Mouse (Mus musculus) embryonic facial prominence, embryonic 15.5 days (tissue): ENCODE measurements around the gene Olfr299. TPM values are rescaled to one million over a fixed set of nuclear protein-coding genes. Genes with fewer than 3 reads are reported as not detected.

Experiments
- ATAC-seq: fragments of 200-750 bp; cut with Nextera tagmentation; 2 replicates; pipeline ENCODE4 v1.8.0; 2017; ENCODE audit warnings: low read depth, moderate TSS enrichment; ENCODE audit not compliant: insufficient number of reproducible peaks, low FRiP score, low TSS enrichment
- H3K27ac ChIP-seq: fragments of 300-500 bp; sonication (generic); replicated peaks from 2 replicates; pipeline ENCODE4 v1.5.1; 2015; ENCODE audit warnings: mild to moderate bottlenecking, inconsistent platforms
- H3K27me3 ChIP-seq: fragments of 300-500 bp; sonication (generic); 2 replicates; pipeline ENCODE4 v1.6.1; 2015; ENCODE audit warnings: inconsistent platforms
- H3K36me3 ChIP-seq: fragments of 300-500 bp; sonication (generic); 2 replicates; pipeline ENCODE4 v1.6.1; 2015; ENCODE audit warnings: mild to moderate bottlenecking, inconsistent platforms
- H3K4me1 ChIP-seq: fragments of 300-500 bp; sonication (generic); 2 replicates; pipeline ENCODE4 v1.6.1; 2015; ENCODE audit warnings: inconsistent platforms
- H3K4me2 ChIP-seq: fragments of 300-500 bp; sonication (generic); replicated peaks from 2 replicates; pipeline ENCODE4 v1.6.1; 2015; ENCODE audit warnings: mild to moderate bottlenecking, inconsistent platforms
- H3K4me3 ChIP-seq: fragments of 300-500 bp; sonication (generic); replicated peaks from 2 replicates; pipeline ENCODE4 v1.5.1; 2015; ENCODE audit warnings: mild to moderate bottlenecking, inconsistent platforms
- H3K9ac ChIP-seq: fragments of 300-500 bp; sonication (generic); 2 replicates; pipeline ENCODE4 v1.6.1; 2015; ENCODE audit warnings: inconsistent platforms
- H3K9me3 ChIP-seq: fragments of 300-500 bp; sonication (generic); replicated peaks from 2 replicates; pipeline ENCODE4 v1.6.1; 2016; ENCODE audit warnings: inconsistent platforms
- WGBS: fragments of 180-500 bp; shearing (Covaris S2); methylation state at CpG from one replicate; pipeline ENCODE4 v1.1.7; 2015; 5-methylcytosine and 5-hydroxymethylcytosine counted together
- polyA plus RNA-seq: library from polyadenylated mRNA; unstranded; fragments of >200 nt; fragmentation: Nextera tagmentation; extraction: Ambion mirVana; gene quantifications from 2 replicates; pipeline ENCODE4 v1.2.1, GENCODE M21; 2015

Gene Olfr299
- polyA plus RNA-seq, result 0.19 TPM in 1 of 2 replicates, not detected in the other

GRCm38 (mm10) chr7:86459621-86460020, at the start of gene Olfr299:
TSS of gene Olfr299 (plus strand) at chr7:86459921.
- Histone ChIP-seq H3K4me2 (no peak within 1 kb of the TSS), H3K36me3 (no peaks in the 10 kb centered on the region), H3K4me3 (no peak within 1 kb of the TSS), H3K27ac (no peak within 1 kb of the TSS), H3K9me3 (no peaks in the 10 kb centered on the region), H3K4me1 (no peaks in the 10 kb centered on the region), H3K27me3 (no peaks in the 10 kb centered on the region), H3K9ac (no peak within 1 kb of the TSS)
- 85% methylated on average over 1 of the region's 1 CpGs for WGBS
- ATAC-seq, result no peak

GRCm38 (mm10) chr7:86492384-86492783, 32.7 kb downstream of the Olfr299 start, which contains the start of gene Olfr298:
TSS of gene Olfr298 (minus strand) at chr7:86492484.
- H3K27me3 ChIP-seq, result no peaks in the 10 kb centered on the region
- ATAC-seq, result no peak
- 71% methylated on average over 1 of the region's 1 CpGs for WGBS

More at GRCm38 (mm10) chr7:86492384-86492783, 32.7 kb downstream of the Olfr299 start, which contains the start of gene Olfr298:
- Histone ChIP-seq H3K4me1 (no peaks in the 10 kb centered on the region), H3K9ac (no peak within 1 kb of the TSS), H3K4me2 (no peak within 1 kb of the TSS), H3K4me3 (no peak within 1 kb of the TSS), H3K36me3 (no peaks in the 10 kb centered on the region), H3K27ac (no peak within 1 kb of the TSS), H3K9me3 (no peaks in the 10 kb centered on the region)

Other genes with a start within 250 kb of the Olfr299 start
- gene Vmn2r76, start 213.6 kb upstream of the Olfr299 start, polyA plus RNA-seq, result not detected in 2 replicates
- gene Olfr310, start 182.7 kb upstream of the Olfr299 start, polyA plus RNA-seq, result 0.12 TPM in 1 of 2 replicates, not detected in the other
- gene Olfr309, start 146.2 kb upstream of the Olfr299 start, polyA plus RNA-seq, result 0.08 and 0.17 TPM in 2 replicates
- not detected in 2 replicates for gene Olfr308, start 134.3 kb upstream of the Olfr299 start, polyA plus RNA-seq
- gene Olfr307, start 122.3 kb upstream of the Olfr299 start, polyA plus RNA-seq, result not detected in 2 replicates
- gene Olfr305, start 93.0 kb upstream of the Olfr299 start, polyA plus RNA-seq, result not detected in 2 replicates
- gene Olfr304, start 73.3 kb upstream of the Olfr299 start, polyA plus RNA-seq, result not detected in 2 replicates
- not detected in 2 replicates for gene Olfr303, start 62.1 kb upstream of the Olfr299 start, polyA plus RNA-seq
- 0.08 and 0.13 TPM in 2 replicates for gene Olfr301, start 56.1 kb upstream of the Olfr299 start, polyA plus RNA-seq
- gene Olfr298, start 32.6 kb downstream of the Olfr299 start, polyA plus RNA-seq, result 0.43 TPM in 1 of 2 replicates, not detected in the other
- not detected in 2 replicates for gene Olfr297, start 60.0 kb downstream of the Olfr299 start, polyA plus RNA-seq
- 0.07 TPM in 2 replicates for gene Olfr295, start 123.9 kb downstream of the Olfr299 start, polyA plus RNA-seq
- gene Olfr294, start 156.7 kb downstream of the Olfr299 start, polyA plus RNA-seq, result not detected in 2 replicates
- 0.09 TPM in 1 of 2 replicates, not detected in the other for gene Olfr293, start 189.1 kb downstream of the Olfr299 start, polyA plus RNA-seq
- gene Olfr292, start 228.4 kb downstream of the Olfr299 start, polyA plus RNA-seq, result 0.11 TPM in 1 of 2 replicates, not detected in the other